Mouse (Mus musculus) gastrocnemius, adult 18-20 months (tissue): ENCODE data around the gene Vwce. TPM values are rescaled to one million over a fixed set of nuclear protein-coding genes. Genes with fewer than 3 reads are reported as not detected.

Source experiments
- DNase-seq: peaks from one replicate; pipeline ENCODE4 v3.0.0; 2021; ENCODE audit warnings: low spot score
- total RNA-seq, 2 experiments: library from RNA; stranded (reverse); gene quantifications; 2 replicates each; pipeline ENCODE4 v1.2.3; 2021

The Vwce gene
- total RNA-seq, 2 experiments from 2014 or later, result not detected

DNA sequence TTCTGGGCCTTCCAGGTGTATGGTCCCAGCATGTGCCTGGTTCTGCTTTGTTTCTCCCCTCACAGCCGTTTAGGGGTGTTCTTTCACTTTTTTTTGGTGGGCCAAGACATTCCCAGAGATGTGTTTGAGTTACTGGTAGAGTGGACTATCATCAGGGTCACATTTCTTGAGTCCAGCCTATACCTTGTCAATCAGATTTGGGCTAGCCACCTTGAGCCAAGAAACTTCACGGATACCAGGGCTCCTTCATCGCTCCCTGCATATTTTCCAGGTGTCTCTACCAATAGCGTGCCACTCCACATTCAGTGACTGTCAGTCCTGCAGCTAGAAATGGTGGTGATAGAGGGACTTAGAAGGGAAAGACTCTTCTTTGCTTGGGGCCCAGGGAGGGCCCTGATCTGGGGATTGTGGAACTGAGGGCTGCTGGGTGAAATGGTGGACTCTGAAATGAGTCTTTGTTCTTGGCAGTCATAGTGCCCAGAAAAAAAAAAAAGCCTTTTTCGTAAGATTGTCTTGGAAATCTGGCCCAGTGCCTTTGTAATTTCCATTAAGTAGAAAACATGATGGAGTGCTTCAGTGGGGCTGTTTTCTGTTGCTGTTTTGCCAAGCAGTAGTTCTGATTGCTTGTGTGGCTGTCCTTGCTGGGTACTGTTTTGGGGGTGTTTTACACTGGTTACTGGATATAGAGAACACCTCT is 55.6 kb downstream of the Vwce start:
- DNase-seq, result peak; percentile 37

DNA sequence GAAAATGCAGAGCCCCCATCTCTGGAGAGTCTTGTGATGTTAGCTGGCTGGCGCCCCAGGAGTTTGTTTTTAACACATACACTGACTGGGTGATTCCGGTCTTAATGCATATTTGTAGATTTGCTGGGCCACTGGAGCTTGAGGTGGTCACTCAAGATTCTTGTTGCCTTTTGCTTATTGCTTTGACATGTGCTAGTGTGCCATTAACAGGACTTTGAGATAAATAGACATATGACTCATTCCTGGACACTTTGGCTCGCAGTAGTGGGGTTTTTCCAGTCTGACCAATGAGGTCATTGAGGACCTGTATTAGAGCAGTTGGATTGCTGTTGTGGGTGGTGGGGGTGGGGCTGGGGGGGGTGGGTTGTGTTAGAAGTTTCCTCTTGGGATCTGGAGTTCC is 56.3 kb downstream of the Vwce start:
- DNase-seq, result peak; percentile 57

GRCm38 (mm10) chr19:10691121-10691520 is 57.1 kb downstream of the Vwce start:
- DNase-seq, result no peak

DNA sequence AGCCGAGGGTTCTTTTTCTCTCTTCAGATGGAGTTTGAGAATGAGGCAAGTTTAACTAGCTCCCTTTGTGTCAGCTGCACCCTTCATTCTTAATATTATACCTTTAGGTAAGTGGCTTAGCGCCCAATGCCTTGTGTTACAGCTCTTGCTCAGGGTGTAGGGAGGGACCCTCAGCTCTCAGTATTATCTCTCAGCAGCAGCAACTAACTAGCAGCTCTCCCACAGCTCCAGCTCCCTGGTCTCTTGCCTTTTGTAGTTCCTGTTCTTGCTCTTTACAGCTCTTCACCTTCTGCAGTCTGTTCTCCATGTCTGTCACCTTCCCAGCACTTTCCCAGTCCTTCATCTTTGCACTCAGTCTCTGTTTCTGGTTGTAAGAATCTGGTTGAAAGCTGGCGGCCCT is 57.6 kb downstream of the Vwce start:
- DNase-seq, result no peak

DNA sequence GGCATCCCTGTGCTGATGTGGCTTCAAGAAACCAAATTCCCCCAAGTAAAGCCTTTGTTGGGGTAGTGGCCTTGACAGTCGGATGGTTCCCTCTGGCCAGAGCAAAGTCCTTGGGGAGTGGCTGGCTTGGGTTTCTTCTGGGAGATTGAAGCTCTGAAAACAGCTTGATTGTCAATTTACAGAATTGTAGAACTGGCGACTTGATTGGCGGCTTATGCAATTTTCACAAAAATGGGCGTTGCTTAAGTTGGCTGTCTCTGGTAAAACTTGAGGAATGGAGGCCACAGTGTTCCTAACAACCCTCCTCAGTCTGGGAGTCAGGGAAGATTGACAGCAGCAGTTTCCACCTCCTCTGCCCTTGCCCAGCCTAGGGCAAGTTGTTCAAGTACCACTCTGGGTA is 58.3 kb downstream of the Vwce start:
- no peak for DNase-seq

GRCm38 (mm10) chr19:10693926-10694682 is 60.1 kb downstream of the Vwce start:
- no peak for DNase-seq

GRCm38 (mm10) chr19:10695801-10696200 is 61.8 kb downstream of the Vwce start:
- no peak for DNase-seq

- no peak for DNase-seq
Measured at GRCm38 (mm10) chr19:10698131-10698991, 64.3 kb downstream of the Vwce start.

DNA sequence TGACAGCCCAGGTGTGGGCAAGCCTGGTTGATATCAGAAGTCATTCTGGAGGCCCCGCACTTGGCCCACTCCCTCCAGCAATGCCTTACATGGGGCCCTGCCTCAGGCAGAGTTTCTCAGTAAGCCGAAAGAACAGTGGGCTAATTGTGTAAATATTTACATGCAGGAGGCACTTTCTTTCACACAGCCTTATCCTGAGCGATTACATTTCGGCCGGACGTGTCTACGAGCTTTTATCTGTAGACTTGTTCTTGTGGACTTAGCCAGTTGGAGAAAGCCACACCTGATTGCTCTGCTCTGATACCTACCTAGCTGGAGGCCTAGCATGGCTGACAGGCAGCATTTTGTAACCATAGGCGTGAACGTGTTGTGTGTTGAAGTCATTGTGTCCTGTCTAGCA is 65.8 kb downstream of the Vwce start:
- DNase-seq, result no peak

DNA sequence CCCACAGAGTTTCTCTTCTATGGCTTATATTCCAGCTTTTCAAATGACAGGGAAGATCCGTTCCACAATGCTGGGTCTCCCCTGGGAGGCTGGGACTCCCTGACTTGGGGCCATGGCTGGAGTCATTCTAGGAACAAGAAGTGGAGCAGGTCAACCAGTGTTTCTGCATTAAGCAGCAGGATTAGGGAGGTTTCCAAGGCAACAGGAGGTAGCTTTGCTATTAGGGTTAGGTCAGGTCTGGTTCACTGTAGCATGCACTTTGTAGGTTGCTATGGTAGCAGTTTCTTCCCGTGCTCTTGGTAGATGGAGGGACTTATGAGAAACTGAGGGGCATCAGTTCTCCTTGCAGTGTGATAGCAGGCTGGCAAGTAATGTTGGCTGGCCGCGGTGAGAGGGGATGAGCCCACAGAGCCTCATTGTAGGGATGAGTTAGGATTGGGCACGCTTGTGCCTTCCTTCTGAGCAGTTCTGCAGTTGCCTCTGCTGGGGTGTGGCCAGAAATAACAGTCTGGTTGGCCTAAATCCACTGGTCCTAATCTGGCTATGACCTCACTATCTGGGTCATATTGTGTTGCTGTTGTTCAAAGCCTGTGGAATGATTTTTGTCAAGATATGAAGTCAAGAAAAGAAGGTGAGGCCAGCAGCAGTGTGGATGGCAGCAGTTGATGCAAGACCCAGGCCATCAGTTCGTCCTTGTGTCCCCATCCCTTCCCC is 67.2 kb downstream of the Vwce start:
- DNase-seq, result peak; percentile 83

DNA sequence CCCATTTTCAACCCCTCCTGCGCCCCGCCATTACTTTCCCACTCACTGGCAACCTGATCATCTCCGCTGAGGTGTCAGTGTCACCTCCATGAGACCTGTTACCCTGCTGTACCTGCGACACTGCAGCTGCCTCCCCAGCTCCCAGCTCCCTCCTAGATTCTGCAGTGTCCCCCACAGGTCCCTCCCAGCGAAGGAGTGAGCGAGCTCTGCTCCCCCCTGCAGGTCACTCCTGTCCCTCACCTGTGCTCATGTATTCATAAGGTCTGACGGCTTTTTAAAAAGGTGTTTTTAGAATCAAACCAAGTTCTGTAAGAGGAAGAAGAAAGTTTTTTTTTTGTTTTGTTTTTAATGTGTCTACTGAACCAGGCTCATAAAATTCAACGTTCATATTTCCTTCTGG is 68.1 kb downstream of the Vwce start:
- DNase-seq, result no peak

DNA sequence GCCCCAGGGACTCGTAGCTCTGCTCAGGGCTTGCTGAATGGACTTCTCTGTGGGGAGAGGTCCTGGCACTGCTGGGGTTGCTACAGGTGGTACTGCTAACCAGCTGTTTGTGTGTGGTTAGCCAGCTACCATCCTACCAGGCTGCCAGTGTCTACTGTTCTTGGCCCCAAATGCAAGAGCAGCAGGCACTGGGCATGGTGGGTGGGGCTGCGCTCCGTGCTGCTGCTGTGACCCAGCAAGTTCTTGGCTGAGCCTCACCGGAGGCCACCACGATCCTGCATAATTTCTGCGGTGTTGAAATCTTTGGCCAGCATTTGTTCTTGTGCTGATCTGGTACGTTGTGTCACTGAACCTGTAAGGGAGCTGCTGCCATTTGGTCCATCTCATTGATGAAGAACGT is 69.5 kb downstream of the Vwce start:
- no peak for DNase-seq

- no peak for DNase-seq
Measured at GRCm38 (mm10) chr19:10707087-10707875, 73.3 kb downstream of the Vwce start.

- DNase-seq, result no peak
Measured at GRCm38 (mm10) chr19:10707881-10708280, 73.9 kb downstream of the Vwce start.

DNA sequence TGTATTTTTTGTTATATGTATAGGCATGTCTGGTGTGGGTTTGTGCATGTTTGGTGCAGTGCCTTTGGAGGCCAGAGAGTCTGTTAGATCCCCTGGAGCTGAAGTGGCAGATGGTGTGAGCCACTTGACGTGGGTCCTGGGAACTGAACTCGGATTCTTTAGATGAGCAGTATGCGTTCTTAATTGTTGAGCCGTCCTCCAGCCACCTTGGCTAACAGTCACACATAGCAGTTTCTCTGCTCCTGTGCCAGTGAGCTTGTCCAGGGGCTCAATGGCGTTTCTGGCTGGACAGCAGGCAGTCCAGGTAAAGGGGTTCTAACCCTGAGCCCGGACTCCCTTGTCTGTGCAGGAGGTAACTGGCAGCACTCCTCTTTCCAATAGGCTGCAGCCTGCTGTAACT is 74.9 kb downstream of the Vwce start:
- no peak for DNase-seq

DNA sequence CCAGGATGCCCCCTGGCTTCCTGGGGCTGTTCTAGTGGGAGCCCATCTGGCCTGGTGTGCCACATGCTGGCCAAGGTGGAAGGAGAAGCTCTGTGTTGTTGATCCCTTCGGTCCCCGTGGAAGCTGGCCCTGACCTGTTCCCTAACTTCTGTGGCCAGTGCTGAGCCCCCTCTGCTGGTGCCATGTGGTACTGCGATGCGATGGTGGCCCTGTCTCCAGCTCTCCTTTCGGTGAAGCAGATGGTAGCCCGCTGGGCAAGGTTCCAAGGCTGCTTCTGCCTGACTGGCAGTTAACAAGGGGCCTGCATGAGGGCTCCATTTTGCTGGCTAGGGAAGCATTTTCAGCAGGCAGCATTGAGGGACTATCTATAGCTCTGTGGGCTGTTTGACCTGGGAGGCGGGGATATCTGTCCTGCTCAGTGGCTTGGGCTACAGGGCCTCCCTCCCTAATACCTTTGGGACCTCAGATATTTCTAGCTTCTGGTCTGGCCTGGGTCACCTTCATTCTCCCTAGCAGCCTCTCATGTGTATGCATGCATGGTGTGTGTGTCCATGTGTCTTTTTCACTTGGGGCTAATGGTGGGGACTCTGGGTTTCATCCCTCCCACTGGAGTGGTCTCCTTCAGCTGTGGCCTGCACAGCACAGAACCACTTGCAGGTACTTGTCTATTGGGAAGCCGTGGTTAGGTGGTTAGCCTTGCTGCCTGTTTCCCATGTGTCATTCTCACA is 75.5 kb downstream of the Vwce start:
- DNase-seq, result peak; percentile 97

- peak; percentile 62 for DNase-seq
Measured at GRCm38 (mm10) chr19:10710088-10710511, 76.1 kb downstream of the Vwce start.

DNA sequence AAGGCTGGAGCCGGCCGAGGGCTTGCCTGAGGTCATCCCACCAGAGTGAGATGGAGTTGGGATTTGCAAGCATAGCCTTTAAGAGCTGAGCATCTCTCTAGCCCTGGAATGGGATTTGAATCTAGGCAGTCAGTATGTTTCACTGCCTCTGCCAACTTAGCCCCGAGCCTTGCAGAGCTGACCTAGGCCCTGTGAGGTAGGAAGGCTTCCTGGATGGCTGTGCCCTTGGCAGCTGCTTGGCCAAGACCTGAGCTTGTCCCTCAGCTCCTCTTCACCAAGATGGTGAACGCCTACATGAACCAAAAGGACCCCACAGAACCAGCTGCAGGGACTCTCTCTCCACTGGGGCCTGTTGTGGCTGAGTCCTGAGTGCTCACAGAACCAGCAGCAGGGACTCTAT is 76.7 kb downstream of the Vwce start:
- DNase-seq, result no peak

DNA sequence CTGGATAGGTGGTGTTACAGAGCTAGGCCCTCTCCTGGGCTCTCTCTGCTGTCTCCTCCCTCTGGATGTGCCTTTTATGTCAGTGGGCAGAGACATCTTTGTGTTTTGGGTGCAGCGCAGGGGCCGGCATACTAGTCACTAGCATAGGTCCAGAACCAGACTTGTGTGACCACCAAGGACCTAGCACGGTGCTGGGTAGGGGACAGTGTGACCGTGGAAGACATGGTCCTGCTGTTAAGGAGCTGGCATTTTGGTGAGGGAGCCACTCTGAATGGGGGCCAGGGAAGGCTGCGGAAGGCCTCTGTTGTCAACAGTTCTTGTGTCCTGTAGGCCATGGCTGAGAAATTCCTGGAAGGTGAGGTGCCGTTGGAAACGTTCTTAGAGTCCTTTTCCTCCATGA is 78.2 kb downstream of the Vwce start:
- DNase-seq, result no peak

DNA sequence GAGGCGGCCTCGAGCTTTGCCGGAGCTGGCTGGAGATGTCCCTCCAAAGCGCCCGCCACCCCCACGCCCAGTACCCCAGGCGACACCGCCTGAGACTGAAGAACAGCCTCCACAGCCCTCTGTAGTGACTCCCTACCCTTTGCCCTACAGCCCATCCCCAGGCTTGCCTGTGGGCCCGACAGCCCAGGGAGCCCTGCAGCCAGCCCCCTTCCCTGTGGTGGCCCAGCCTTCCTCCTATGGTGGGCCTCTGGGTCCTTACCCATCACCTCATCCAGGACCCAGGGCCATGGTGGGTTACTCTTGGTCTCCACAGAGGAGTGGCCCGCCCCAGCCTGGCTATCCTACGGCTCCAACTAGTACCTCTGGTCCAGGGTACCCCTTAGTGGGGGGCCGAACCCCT is 78.6 kb downstream of the Vwce start:
- no peak for DNase-seq
